Mouse (Mus musculus) spleen, adult 2 months (tissue): ENCODE measurements around the gene Rcn1.

ENCODE experiments used
- CTCF ChIP-seq: fragments of 200-500 bp; IDR thresholded peaks from 2 replicates; pipeline ENCODE4 v1.5.1; 2011; ENCODE audit warnings: mild to moderate bottlenecking, inconsistent platforms; ENCODE audit not compliant: insufficient read depth, insufficient read length, insufficient replicate concordance; ENCODE audit errors: extremely low read depth
- POLR2A ChIP-seq: fragments of 200-500 bp; IDR thresholded peaks from 2 replicates; pipeline ENCODE4 v1.6.1; 2011; ENCODE audit warnings: low read depth, low read length, inconsistent platforms

DNA sequence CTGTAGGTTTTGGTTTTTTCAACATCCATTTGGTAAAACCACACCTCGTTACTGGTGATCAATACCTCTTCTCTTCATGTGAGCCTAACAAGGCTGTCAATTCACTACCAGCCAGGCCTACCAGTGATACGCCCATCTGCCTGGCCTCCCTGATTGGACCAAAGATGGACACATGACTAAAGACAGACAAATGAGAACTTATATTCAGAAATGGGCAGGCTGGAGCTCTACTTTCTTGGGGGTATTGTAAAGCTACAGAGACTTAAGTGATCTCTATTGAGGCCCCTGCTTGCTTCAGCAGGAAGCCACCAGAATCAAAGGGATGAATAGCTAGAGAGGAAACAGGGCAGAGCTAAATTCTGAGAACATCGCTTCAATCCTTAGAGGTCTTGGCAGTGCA lies 41.1 kb downstream of the Rcn1 start:
- TF ChIP-seq CTCF (no peak), POLR2A (no peak)
